Mouse (Mus musculus): ENCODE data around the gene Sap30l.
"Not testable (repeated sequence)": the region's sequence is repeated elsewhere in the genome, so short reads cannot be mapped to it uniquely, and the experiment has no call there.

Gene Sap30l

DNA sequence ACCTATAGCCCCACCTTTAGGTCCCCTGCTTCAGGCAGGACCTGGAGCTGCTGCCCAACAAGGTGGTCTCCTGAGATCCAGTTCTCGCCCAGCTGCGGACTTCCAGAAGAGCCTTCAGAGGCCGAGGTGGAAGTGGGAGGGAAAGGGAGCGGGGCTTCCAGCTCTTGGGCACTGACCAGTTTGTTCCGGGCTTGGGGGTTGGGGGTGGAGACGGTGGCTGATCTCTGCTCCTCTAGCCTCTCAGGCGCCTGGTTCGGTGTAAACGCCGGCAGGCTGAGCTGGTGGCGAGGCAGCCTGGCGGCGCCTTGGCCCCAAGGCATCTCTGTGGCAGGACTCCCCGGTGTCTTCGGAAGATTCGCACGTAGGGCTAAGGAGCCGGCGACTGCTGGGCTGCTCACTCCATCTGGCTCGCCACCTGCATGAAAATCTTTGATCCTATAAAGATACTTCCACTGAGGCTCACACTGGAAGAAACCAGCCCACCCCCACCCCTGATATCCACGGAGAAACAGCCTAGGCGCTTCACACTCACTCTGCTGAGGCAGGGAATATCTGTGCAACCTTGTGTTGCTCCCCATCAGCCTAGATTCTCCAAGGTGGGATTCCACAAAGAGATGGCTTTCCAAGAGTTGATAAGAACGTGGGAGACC is 31.2 kb downstream of the Sap30l start, which contains the start of gene Hand1:
Gene Hand1, minus strand, starts transcription at position 267 of the 650 bp plus-strand sequence.
- DNase-seq = no peak

DNA sequence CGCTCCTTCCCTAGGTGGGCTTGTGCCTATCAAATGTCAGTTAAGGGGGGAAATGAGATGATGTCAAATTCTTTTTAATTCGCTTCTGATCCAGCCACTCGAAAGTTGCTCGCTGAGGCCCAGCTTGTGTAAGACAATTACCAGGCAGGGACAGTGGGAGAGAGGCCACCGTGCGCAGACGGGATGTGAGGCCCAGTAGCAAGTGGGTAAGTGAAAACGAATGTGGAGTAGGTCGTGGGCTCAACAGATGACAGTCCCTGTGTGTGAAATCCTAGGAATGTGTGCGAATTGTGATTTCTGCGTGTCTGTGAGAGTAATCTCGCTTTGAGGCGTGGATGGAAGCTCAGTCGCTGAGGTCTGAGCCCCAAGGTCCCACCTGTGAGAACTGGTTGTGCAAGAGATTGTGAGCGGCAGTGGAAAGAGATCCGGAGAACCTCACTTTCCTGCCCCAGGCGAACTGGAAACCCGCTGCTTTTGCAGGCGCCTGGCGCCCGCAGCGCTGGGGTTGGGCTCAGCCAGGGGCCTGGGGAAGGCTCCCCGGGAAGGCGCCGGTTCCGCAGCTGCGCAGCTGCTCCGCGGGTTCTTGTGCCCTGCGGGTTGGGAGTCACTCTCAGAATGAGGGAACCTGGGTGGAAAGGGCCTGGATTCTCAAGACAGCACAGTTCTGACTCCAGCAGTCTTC is 32.0 kb downstream of the Sap30l start:
- no peak for DNase-seq

DNA sequence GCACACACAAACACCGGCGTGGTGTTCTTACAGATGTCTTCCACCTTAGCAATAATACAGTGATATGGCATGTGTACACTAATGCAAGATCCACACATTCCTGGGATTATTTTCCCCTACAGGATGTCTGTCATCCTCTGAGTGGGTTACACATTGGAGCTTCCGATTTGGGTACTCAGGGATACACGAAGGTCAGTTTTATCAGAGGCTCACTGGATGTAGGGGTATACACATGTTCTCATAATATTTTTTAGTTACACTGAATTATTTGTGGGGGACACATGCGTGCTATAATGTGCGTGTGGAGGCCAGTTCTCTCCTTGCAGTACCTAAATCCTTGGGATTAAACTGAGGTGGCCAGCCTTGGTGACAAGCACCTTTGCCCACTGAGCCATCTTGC is 32.6 kb downstream of the Sap30l start:
- no peak for DNase-seq

DNA sequence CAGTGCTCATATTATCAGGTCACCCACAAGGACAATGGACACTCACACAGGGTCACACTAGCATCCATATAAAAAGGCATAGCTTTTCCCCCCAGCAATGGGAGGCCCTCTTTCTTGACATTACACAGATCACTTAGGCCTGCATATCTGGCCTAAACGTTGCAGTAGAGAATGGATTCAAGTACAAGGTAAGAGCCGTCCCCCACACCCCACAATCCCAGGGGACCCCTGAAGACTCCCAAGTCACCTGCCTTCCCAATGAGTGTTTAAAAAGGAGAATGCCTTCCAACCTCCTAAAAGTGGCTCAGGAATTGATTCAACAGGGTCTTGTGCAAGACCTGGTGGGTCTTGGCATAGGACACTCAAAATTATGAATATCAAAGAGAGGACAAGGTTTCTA is 33.9 kb downstream of the Sap30l start:
- no peak for DNase-seq

DNA sequence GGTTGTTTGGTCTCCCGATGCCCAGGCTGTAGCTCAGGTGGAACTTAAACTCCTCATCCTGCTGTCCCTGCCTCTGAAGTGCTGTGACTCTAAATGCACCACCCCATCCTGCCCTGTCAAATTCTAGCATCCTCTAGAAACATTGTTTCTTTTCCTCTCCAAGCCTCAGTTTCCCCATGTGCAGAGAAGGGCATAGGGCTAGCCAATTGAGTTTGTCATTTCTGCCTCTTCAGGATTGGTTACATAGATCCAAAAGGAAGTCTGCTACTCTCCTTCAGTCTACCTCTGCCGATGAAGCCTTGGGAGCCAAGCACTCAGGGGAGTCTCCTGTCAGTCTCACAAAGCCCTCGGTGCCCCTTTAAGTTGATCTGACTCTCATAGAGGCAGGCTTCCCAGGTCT is 34.5 kb downstream of the Sap30l start:
- DNase-seq = no peak

DNA sequence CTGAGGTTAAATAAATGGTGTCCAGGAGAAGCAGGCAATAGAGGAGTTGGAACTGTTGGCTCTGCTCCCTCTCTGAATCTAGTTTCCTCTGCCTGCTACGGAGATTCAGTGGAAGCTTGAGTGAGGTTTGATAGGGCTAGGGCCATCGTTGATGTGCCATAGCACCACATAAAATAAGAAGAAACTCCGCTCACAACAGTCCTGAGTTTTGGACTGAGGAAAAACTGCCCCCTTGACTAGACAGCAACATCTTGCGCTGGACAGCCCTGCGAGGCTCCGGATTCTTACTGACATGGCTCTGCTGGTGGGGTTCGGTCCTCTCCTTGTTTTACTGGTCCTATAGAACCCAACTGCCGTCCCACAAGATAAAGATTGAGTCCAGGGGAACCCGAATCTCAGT is 35.0 kb downstream of the Sap30l start:
- DNase-seq = no peak

DNA sequence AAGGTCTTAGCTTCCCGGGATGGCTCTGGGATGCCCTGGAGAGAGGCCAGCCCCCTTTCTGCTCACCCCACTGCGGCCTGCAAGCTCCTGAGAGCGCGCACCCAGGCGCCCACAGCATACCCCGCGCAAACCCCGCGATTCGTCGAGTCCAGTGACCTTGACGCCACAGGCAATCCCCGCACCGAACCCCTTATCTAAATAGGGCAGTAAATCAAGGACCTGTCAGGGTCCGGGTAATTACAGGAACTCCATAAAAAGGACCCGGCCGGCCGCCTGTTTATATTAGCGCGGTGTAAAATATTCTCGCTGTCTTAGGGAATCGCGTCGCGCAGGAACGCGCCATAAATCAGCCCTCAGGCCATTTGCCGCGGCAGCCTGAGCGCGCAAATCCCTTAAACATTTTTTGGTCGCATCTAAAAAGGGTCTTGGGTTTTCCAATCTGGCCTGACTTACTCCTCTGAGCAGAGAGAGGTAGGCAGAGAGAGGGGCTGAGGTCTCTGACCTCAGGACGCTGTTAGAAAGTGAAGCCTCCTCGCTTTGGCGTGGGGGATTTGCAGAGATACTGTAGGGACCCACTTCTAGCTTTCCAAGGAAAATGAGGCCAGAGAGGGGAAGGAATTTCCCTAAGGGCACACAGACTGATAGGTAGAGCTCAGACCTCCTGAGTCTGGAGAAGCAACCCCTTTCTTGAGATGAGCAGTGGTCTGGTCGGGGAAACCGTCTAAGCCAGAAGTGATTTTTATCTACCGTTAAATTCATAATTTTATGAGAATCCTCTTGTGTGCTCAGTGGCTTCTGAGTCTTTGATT is 35.6 kb downstream of the Sap30l start:
- no peak for DNase-seq

DNA sequence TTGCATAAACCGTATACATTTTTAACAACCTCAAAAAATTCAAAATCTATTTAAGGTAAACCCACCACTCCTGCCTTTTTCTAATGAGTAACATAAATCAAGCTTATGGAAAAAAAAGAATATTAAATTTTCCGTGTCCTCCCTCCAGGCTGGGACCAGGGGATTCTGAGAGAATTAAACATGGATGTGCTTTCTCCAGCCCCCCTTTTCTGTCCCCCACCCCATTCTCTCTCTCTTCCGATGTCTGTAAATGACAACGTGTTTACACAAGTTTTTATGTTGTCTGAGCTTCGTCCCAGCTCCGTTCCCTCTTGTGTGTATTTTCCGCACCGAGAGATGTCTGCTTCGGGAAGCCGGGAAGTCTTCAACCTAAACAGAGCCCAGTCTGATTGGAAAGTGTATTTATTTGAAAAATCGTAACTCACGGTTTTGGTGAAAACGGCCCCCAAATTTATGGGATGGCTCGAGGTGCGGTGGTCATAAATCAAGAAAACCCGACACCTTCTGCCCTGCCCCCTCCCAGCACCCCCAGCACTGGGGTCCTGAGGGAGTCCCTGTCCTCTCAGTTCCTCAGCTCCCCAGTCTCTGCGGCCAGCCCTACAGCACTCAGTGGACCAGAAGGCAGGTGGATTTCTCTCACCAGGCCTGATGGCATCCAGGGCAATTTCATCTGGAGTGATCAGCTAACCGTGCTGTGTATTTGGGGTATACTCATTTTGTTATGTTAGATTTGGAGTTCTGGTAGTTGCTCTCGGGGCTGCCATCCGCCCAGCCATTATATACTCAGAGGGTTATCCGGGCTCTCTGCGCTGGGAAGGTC is 36.6 kb downstream of the Sap30l start:
- DNase-seq = no peak

DNA sequence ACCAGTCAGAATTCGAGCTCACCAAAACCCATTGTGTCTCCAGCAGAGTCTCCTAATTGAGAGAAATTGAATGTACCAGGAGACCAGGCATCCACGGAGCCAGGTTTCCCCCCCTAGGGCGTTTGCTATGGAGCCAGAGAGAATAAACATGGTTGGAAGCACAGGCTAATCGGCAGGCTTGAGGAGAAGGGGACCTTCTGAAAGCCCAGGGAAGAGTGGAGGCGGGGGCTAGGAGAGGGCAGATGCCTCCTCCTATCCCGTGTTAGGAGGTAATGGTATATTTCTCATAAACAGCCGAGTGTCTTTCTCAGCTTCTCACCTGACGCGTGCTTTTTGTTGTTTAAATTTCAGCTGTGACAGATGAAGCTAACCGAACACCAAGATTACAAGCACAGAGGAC is 39.5 kb downstream of the Sap30l start:
- DNase-seq = no peak

DNA sequence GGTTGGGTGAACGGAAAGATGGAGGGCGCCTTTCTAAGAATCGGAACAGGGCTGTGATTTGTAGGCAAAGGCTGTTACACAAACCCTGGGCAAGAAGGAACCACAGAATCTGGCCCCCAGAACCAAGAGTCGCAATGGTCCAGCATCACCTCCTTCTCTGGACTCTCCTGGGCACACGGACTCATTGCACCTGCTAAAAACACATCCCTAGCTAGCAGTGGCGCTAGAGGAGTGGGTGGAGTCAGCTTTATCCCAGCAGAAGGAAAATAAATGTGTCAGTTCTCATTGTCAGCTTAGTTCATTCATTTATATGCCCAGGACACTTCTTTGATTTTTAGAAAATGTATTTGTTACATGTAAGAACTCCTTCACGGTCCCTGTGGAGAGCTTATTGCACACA is 40.0 kb downstream of the Sap30l start:
- no peak for DNase-seq

DNA sequence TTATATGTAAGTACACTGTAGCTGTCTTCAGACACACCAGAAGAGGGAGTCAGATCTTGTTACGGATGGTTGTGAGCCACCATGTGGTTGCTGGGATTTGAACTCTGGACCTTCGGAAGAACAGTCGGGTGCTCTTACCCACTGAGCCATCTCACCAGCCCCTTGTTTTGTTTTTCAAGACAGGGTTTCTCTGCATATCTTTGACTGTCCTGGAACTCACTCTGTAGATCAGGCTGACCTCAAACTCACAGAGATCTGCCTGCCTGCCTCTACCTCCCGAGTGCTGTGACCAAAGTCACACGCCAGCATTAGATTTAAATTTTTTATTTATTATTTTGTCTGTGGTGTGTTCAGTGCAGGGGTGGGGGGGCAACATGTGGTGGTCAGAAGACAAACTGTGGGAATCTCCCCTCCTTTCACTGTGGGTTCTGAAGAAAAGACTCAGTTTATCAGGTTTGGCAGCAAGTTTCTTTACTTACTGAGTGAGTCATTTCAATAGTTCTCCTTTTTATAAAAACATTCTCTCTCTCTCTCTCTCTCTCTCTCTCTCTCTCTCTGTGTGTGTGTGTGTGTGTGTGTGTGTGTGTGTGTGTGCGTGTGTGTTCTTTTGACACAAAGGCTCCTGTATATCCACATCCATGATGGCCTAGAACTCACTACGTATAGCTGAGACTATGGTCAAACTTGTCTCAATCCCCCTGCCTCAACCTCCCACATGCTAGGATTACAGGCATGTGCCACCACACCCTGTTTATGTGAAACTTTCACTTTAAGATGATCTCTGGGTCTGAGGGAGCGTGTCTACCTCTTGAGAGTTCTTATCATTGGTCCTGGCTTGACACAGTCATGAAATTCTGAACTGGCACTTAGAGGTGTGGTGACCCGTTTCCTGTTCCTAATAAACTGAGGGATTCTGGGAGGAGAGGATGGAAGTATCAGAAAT is 45.3 kb downstream of the Sap30l start:
- DNase-seq = not testable (repeated sequence)

DNA sequence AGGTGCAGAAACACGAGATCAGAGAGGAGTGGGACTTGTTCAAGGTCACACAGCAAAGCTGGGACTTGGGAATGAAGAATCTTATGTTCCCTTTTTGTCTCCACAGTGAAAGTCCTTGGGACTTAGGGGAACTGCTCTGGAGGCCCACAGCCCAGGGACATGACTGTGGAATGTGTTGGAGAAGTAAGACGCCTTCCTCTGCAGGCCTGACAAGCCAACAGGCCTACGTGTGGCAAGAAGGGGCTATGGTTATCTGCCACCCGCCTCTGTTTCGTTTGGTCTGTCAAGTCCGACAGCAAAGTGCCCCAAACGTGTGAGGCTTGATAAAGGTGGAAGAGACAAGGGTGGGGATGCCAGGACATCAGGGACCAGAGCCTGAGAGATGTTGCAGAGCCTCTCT is 46.0 kb downstream of the Sap30l start:
- DNase-seq = no peak

DNA sequence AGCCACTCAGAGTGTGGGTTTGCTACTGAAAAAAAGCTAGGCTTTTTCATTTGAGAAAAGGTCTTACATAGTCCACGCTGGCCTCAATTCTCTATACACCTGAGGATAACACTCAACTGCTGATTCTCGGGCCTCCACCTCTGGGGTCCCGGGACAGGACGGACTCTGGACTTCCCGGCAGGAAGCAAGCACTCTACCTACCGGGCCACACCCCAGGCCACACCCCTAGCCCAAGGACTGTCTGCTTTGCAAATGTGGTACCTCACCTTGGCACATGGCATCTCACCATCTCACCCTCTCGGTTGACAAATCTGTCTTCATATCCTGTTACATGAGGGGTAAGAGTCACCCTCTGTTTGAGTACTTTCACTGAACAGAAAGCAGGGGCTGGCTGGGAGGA is 48.9 kb downstream of the Sap30l start:
- DNase-seq = no peak

DNA sequence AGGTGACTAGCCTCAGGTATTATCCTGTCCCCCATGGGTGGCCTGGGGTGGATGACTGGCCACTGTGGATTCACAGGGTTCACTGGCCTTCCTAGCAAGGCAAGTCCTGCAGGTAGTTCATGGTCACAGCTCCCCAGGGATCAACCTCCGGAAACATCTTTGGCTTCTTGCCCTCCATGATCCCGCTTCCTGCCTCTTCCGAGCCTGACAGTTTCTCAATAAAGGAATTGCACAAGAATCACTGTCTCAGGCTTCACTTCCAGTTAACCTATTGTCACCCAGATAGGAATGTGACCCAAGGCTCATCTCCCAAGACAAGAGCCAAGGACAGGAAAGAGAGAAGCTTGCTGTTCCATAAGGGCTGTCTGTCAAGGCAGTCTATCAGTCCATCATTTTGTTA is 49.5 kb downstream of the Sap30l start:
- no peak for DNase-seq

DNA sequence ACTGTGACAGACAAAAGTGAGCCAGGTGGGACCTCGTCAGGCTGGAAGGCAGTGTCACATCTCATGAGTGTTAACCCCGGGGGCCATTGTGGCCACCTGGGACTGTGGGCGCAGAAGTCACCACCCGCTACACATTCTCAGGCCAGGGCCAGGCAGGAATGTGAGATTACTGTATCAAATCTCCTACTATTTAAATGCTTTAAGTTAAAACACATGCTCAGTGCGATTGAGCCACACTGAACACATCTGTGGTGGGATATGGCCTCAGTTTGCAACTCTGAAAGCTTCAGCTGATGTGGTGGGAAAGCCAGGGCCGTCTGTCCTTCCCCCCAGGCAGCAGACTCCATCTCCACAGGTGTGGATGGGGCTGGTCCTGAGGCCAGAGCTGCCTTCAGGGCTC is 52.1 kb downstream of the Sap30l start:
- no peak for DNase-seq

DNA sequence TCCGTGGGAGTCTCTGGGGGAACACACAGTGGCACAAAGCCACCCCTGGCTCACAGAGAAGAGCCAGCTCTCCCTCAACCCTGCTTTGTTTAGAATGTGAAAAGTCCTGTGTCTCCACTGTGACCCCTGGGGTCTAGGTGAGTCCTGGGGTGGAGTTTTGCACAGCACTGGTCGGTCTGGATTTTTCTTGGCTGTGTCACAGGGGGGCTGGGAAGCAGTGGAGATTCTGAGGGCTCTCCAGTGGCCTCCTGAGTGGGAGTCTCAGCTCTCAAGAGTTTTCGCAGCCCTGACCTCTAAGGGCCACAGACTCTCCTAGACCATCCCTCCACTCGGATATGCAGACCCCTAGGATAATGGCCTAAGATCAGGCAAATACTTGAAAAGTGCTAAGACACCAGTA is 56.3 kb downstream of the Sap30l start:
- DNase-seq = no peak
